Mouse (Mus musculus) limb, embryonic 10.5 days (tissue): ENCODE results near the gene Rps6kb2. TPM values are rescaled to one million over a fixed set of nuclear protein-coding genes. Genes with fewer than 3 reads are reported as not detected.

Experiments
- DNase-seq: peaks from one replicate; pipeline ENCODE4 v3.0.0-alpha.2; 2017; ENCODE audit warnings: low spot score
- H3K27ac ChIP-seq: fragments of 300-500 bp; sonication (generic); 2 replicates; pipeline ENCODE4 v1.5.1; 2016; ENCODE audit warnings: mild to moderate bottlenecking
- H3K27me3 ChIP-seq: fragments of 300-500 bp; sonication (generic); 2 replicates; pipeline ENCODE4 v1.6.1; 2016; ENCODE audit warnings: low read depth, mild to moderate bottlenecking; ENCODE audit not compliant: poor library complexity, severe bottlenecking
- H3K36me3 ChIP-seq: fragments of 300-500 bp; sonication (generic); 2 replicates; pipeline ENCODE4 v1.6.1; 2016; ENCODE audit warnings: mild to moderate bottlenecking, moderate library complexity
- H3K4me1 ChIP-seq: fragments of 300-500 bp; sonication (generic); 2 replicates; pipeline ENCODE4 v1.6.1; 2016
- H3K4me3 ChIP-seq: fragments of 300-500 bp; sonication (generic); 2 replicates; pipeline ENCODE4 v1.5.1; 2016; ENCODE audit warnings: mild to moderate bottlenecking, moderate library complexity
- H3K9me3 ChIP-seq: fragments of 300-500 bp; sonication (generic); replicated peaks from 2 replicates; pipeline ENCODE4 v1.6.1; 2016; ENCODE audit warnings: mild to moderate bottlenecking
- WGBS: fragments of 180-500 bp; shearing (Covaris S2); methylation state at CpG from one replicate; pipeline ENCODE4 v1.1.7; 2016; 5-methylcytosine and 5-hydroxymethylcytosine counted together
- polyA plus RNA-seq: library from polyadenylated mRNA; unstranded; fragments of >200 nt; fragmentation: Nextera tagmentation; extraction: Ambion mirVana; gene quantifications from 2 replicates; pipeline ENCODE4 v1.2.1, GENCODE M21; 2016

Rps6kb2 gene
- polyA plus RNA-seq, 1 experiment from 2014 or later: 66.0 TPM

DNA sequence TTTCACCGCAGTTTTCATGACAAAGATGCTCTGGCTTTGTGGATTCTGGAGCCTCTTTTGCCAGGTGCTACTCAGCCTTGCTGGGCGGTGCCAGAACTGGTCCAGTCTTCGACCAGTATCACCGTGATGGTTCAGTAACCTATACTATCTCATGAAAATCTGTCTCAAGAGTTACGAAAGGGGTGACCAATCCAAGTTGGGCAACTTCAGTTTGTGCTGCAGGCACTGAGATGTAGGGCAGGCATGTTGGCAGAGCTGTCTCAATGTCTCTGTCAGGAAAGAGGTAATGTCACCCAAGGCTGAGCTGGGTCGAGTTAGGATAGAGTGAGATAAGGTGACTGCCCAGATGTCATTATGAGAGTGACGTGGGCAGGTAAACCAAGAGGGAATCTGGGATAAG, 17.3 kb upstream of the Rps6kb2 start:
- Histone ChIP-seq H3K4me3 (no peak overlapping the region), H3K27ac (no peak overlapping the region)
- 89% methylated on average over 7 of the region's 7 CpGs for WGBS

DNA sequence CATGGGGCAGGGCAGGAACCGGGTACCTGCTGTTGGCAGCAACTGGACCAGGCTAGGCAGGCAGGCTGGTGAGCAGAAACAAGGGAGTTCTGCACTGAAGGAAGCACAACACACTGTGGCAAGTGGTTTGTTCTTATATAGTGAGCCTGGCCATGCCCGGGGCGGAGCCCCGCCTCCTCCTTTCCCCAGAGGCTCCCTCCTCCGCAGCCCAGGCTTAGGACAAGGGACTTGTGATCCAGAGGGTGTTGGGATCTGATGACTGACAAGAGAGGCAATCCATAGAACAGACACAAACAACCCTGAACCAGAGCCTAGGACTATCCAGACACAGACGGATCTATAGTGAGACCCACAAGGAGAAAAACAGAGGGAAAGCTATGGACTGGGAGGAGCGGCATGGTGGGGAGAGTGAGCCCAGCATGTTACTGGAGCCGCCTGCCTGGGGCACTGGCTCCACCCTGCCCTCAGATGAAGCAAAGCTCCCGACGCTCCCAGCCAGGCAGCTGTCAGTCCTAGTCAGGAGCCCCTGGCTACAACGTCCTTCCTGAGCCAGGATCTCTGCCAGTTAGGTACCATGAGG, 12.3 kb upstream of the Rps6kb2 start, which contains the start of gene Carns1:
Carns1 (minus strand) TSS at position 112 of the 580 bp plus-strand sequence.
- Histone ChIP-seq H3K4me1 (peaks cover 29% of the 10 kb centered on the region), H3K27me3 (peaks cover 15% of the 10 kb centered on the region), H3K4me3 (peak within 1 kb of the TSS; percentile 35), H3K27ac (peak within 1 kb of the TSS; percentile 37; the same call in 1 of the 2 replicates), H3K36me3 (no peaks in the 10 kb centered on the region), H3K9me3 (no peaks in the 10 kb centered on the region)
- DNase-seq: no peak
- 4% methylated on average over 11 of the region's 11 CpGs for WGBS

More for the DNA sequence above, 17.3 kb upstream of the Rps6kb2 start:
- H3K9me3 ChIP-seq: no peaks in the 10 kb centered on the region
- H3K4me1 ChIP-seq: peaks cover 25% of the 10 kb centered on the region
- no peak for DNase-seq
- H3K36me3 ChIP-seq: no peaks in the 10 kb centered on the region
- H3K27me3 ChIP-seq: peaks cover 9% of the 10 kb centered on the region

GRCm38 (mm10) chr19:4172925-4173324, 9.8 kb upstream of the Rps6kb2 start:
- Histone ChIP-seq H3K9me3 (no peaks in the 10 kb centered on the region), H3K27ac (no peak overlapping the region), H3K36me3 (no peaks in the 10 kb centered on the region), H3K4me1 (peaks cover 40% of the 10 kb centered on the region), H3K27me3 (peaks cover 15% of the 10 kb centered on the region), H3K4me3 (no peak overlapping the region)
- DNase-seq: no peak
- 55% methylated on average over 11 of the region's 11 CpGs for WGBS

GRCm38 (mm10) chr19:4171393-4172290, 8.5 kb upstream of the Rps6kb2 start:
- H3K4me3 ChIP-seq: no peak overlapping the region
- H3K27me3 ChIP-seq: peaks cover 15% of the 10 kb centered on the region
- H3K27ac ChIP-seq: peak overlapping the region; percentile 14
- no peak for DNase-seq
- H3K9me3 ChIP-seq: no peaks in the 10 kb centered on the region
- 63% methylated on average over 13 of the region's 13 CpGs for WGBS
- no peaks in the 10 kb centered on the region for H3K36me3 ChIP-seq
- H3K4me1 ChIP-seq: peaks cover 40% of the 10 kb centered on the region

DNA sequence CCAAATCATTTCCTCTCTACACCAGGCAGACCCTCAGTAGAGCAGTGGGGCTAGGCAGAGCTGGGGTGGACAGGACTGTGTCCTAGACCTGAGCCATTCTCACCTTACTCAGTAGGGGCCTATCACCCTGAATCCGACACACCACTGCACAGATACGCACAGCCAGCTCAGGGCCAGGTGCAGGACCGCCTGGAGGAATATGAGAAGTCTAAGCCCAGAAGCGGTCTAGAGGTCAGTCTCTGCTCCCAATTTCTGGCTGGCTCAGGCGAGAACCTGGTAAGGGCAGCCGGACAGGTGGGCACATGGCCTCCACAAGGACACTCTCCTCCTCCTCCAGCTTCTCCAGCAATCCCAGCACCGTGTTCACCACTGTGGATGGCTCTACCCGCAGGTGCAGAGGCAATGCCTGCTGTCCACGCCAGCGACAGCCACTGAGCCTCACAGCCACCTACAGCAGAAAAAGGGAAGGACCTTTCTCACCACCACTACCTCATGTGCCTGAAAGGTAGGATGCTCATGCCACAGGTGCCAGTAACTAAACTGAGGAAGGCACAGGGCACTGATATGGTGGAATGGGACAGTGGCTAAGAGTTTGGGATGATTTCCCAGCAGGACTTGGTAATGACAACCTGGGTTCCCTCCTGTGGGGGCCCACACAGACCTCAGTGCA, 7.7 kb upstream of the Rps6kb2 start:
- Histone ChIP-seq H3K27me3 (peaks cover 7% of the 10 kb centered on the region), H3K36me3 (no peaks in the 10 kb centered on the region), H3K4me1 (peaks cover 40% of the 10 kb centered on the region), H3K27ac (peak overlapping the region; percentile 14), H3K9me3 (no peaks in the 10 kb centered on the region), H3K4me3 (no peak overlapping the region)
- DNase-seq: no peak
- 88% methylated on average over 10 of the region's 10 CpGs for WGBS

DNA sequence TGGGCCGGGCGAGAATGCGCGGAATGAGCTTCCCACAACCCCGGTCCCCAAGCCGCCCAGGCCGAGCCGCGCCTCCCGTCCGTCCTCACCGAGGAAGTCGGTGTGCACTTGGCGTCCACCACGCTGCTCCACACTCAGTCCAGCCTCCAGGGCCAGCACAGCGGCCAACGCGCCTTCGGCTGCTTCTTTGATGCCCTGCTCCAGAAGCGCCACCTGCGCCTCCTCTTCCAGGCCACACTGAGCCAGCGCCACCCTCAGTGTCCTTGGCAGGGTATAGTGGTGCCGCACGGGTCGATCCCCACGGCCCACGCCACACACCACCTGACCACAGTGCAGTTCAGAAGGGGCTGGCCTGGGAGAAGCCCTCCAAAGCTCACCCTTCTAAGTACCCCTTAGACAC, 6.7 kb upstream of the Rps6kb2 start:
- 6% methylated on average over 27 of the region's 27 CpGs for WGBS
- H3K4me1 ChIP-seq: peaks cover 39% of the 10 kb centered on the region
- H3K27ac ChIP-seq: peak overlapping the region; percentile 89
- H3K36me3 ChIP-seq: no peaks in the 10 kb centered on the region
- peak overlapping the region; percentile 55 for H3K4me3 ChIP-seq
- no peak for DNase-seq
- H3K9me3 ChIP-seq: no peaks in the 10 kb centered on the region
- peaks cover 6% of the 10 kb centered on the region; the same call in 1 of the 2 replicates for H3K27me3 ChIP-seq

GRCm38 (mm10) chr19:4169378-4169784, 6.2 kb upstream of the Rps6kb2 start:
- WGBS: under 1% methylated on average over 43 of the region's 43 CpGs
- H3K4me1 ChIP-seq: peaks cover 39% of the 10 kb centered on the region
- no peaks in the 10 kb centered on the region for H3K36me3 ChIP-seq
- DNase-seq: peak; percentile 100
- peaks cover 6% of the 10 kb centered on the region; the same call in 1 of the 2 replicates for H3K27me3 ChIP-seq
- peak overlapping the region; percentile 55 for H3K4me3 ChIP-seq
- no peaks in the 10 kb centered on the region for H3K9me3 ChIP-seq
- H3K27ac ChIP-seq: peak overlapping the region; percentile 89

DNA sequence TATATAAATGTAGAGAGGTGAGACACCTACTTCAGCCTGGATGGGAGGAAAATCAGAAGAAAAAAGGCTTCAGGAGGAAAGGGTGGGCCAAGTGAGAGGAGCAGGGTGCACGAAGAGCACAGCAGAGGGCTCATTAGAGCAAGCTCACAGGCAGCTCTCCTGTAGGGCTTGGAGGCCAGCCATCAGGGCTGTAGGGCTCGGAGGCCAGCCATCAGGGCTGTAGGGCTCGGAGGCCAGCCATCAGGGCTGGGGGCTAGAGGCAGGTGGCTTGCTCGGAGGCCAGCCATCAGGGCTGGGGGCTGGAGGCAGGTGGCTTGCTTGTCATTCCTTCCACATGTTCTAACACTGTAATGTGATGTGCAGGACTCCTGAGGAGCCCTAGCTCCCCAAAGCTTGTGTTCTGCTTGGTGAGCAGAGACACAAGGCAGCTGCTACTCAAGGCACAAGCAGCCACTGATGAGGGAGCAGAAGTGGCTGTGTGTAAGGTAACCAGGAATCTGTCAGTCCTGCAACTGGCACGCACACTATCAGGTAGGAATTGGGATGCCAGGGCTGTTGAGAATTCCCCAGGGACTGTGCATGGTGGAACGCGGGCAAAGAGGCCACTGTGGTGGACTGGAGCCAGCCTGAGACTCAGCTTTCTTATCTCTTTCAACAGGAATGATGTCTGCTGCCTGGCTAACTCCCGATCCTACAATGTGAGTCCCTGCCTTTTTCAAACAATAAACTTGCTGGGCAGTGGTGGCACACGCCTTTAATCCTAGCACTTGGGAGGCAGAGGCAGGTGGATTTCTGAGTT, 3.7 kb upstream of the Rps6kb2 start:
- Histone ChIP-seq H3K4me1 (peaks cover 48% of the 10 kb centered on the region), H3K27ac (0 out of 2 replicates have a peak overlapping the region, but pooled peaks have one; percentile 4), H3K9me3 (no peaks in the 10 kb centered on the region), H3K27me3 (peaks cover 6% of the 10 kb centered on the region; the same call in 1 of the 2 replicates), H3K4me3 (no peak overlapping the region), H3K36me3 (0 out of 2 replicates have a peak, but pooled peaks cover under 1% of the 10 kb centered on the region)
- no peak for DNase-seq
- WGBS: 83% methylated on average over 9 of the region's 9 CpGs

DNA sequence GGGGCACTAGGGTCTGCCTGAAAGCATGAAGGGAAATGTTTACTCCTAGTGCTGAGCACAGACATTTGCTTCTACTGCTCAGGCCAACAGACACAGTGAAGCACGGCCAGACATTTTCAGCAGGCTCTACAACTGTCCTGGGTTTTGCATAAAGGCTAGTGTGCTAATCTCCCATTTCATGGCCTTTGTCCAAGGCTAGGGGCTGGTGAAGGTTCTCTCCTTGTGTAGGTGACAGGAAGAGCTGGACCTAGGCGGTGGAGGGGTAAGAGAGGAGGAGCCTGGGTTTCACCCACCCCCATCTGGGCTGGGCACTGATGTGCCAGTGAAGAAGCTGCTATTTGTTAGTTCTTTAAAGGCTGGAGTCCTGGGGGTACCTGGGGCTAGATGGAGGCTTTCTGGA, 1.6 kb upstream of the Rps6kb2 start:
- Histone ChIP-seq H3K27ac (peak overlapping the region; percentile 56; the same call in 1 of the 2 replicates), H3K36me3 (peaks cover 19% of the 10 kb centered on the region), H3K4me1 (peaks cover 27% of the 10 kb centered on the region), H3K27me3 (no peaks in the 10 kb centered on the region), H3K9me3 (no peaks in the 10 kb centered on the region), H3K4me3 (no peak overlapping the region)
- WGBS: 81% methylated on average over 2 of the region's 2 CpGs
- DNase-seq: no peak

DNA sequence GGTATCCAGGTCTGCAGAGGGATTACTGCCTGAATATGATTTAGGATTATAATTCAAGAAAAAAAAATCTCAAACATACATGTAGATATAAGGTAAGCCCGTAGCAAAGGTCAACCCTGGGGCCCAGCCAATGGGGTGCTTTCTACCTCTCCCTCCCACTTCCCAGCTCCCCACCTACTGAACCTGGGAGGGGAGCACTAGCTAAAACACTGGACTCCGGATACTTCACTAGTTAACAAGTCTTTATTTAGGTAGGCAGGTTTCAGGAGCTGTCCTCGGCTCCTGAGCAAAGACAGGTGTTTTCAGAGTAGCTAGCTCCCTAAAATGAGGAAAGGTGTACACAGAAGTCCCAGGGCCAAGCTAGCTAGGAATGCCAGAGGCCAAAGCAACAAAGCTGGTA, 946 bp upstream of the Rps6kb2 start:
- whole genome bisulfite sequencing: 76% methylated on average over 3 of the region's 3 CpGs
- no peaks in the 10 kb centered on the region for H3K27me3 ChIP-seq
- H3K36me3 ChIP-seq: peaks cover 26% of the 10 kb centered on the region
- H3K9me3 ChIP-seq: no peaks in the 10 kb centered on the region
- H3K4me3 ChIP-seq: no peak overlapping the region; the same call in 1 of the 2 replicates
- peaks cover 24% of the 10 kb centered on the region for H3K4me1 ChIP-seq
- no peak for DNase-seq
- H3K27ac ChIP-seq: peak overlapping the region; percentile 88; the same call in 1 of the 2 replicates

- WGBS: 40% methylated on average over 4 of the region's 4 CpGs
- Histone ChIP-seq H3K27ac (peak overlapping the region; percentile 88), H3K36me3 (peaks cover 31% of the 10 kb centered on the region), H3K27me3 (no peaks in the 10 kb centered on the region), H3K9me3 (no peaks in the 10 kb centered on the region), H3K4me3 (peak overlapping the region; percentile 88), H3K4me1 (peaks cover 24% of the 10 kb centered on the region)
- DNase-seq: no peak
Measured at GRCm38 (mm10) chr19:4163543-4163887, 361 bp upstream of the Rps6kb2 start.

- WGBS: 97% methylated on average over 8 of the region's 8 CpGs
- no peak for DNase-seq
Measured at GRCm38 (mm10) chr19:4159049-4159448, 4.1 kb downstream of the Rps6kb2 start.

More at GRCm38 (mm10) chr19:4159049-4159448, 4.1 kb downstream of the Rps6kb2 start:
- Histone ChIP-seq H3K4me1 (peaks cover 17% of the 10 kb centered on the region), H3K36me3 (peaks cover 70% of the 10 kb centered on the region), H3K27ac (no peak overlapping the region), H3K9me3 (no peaks in the 10 kb centered on the region), H3K4me3 (no peak overlapping the region), H3K27me3 (no peaks in the 10 kb centered on the region)
